Mouse (Mus musculus): ENCODE results near the gene Pacs1. TPM values are rescaled to one million over a fixed set of nuclear protein-coding genes. Genes with fewer than 3 reads are reported as not detected.
A peak's percentile ranks its signal among the peaks of the same experiment; 100 is the strongest.

The Pacs1 gene
- total RNA-seq (2021): 10 to 100 TPM; 60.3 to 62.2 TPM

DNA sequence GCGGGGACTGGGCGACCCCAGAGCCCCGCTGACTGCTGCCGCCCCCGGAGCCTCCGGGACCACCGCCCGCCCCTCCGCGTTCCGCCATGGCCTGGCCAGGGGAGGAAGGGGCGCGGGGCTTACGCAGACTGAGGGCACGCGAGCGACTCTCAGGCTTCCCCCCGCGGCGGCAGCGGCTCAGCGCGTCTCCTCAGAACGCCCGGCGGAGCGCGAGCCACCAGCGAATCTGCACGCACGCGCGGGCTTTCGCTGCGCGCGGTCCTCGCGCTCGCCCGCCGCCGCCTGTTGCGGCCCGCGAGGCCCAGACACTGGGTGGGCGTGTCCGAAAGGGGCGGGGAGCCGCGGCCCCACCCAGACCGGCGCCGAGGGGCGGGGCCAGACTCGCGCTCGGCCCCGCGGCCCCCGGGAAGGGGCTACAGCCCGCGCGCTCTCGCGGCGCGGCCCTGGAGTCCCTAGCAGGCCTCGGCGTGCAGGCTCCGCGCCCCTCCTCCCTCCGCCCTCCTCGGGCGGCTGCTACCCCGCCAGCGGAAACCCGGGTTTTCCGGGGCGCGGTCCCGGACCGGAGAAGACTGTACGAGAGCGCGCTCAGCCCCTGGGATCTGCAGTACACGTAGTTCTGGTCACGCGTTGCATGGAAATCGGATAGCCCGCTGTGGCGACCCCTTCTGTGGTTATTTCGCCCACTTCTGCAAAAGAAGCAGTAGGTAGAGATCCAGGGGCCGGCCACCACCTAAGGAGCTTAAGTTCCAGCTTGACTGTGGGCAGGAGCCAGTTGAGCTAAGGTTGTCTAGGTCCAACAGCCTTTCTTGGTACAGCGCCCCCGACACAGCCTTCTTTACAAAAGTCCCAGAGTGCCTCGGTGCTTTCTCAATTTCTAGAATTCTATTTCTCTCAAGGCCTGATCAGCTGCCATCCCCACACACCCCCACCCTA lies at the start of gene Pacs1:
TSS of gene Pacs1 (minus strand) at position 319 of the 933 bp plus-strand sequence.
- intact Hi-C loops (cut with DNase I): loop anchor here (1.0 to 5.0 kb wide), 2 partner anchors 22 to 76 kb away; partner anchors contain the start of gene Sf3b2
- peak; percentile 87 to 89 for DNase-seq (ENCODE audit: low spot score in 2 of 2)

DNA sequence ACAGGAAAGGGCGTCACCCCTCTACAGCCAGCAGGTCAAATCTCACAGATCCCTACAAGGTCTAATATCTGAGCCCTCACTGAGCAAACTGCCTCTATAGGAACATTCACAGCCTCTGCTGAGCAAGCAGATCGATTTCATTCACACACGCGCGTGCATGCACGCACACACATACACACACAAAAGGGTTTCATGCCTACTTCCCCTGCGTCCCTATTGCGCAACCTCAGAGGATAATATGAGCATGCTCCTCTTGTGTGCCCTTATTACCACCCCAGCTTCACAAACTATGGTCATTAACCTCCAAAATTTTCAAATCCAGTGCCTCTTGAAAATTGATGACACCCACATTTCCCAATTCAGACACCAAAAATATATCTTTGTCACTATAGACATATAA lies 40.3 kb upstream of the Pacs1 start:
- intact Hi-C loops (cut with DNase I): no loop called here
- DNase-seq (ENCODE audit: low spot score in 2 of 2): no peak

DNA sequence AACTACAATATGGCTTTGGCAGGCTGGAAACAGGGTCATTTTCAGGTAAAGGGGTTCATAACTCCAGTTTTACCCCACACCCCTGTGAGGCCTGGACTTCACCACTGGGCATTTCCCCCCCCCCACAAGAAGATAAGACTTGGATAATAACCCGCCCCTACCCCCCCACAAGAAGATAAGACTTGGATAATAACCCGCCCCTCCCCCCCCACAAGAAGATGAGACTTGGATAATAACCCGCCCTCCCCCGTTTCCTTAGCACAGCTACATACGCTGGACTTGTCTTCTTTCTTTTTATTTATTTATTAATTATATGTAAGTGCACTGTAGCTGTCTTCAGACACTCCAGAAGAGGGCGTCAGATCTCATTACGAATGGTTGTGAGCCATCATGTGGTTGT lies 36.1 kb upstream of the Pacs1 start:
- no peak for DNase-seq (ENCODE audit: low spot score in 2 of 2)

DNA sequence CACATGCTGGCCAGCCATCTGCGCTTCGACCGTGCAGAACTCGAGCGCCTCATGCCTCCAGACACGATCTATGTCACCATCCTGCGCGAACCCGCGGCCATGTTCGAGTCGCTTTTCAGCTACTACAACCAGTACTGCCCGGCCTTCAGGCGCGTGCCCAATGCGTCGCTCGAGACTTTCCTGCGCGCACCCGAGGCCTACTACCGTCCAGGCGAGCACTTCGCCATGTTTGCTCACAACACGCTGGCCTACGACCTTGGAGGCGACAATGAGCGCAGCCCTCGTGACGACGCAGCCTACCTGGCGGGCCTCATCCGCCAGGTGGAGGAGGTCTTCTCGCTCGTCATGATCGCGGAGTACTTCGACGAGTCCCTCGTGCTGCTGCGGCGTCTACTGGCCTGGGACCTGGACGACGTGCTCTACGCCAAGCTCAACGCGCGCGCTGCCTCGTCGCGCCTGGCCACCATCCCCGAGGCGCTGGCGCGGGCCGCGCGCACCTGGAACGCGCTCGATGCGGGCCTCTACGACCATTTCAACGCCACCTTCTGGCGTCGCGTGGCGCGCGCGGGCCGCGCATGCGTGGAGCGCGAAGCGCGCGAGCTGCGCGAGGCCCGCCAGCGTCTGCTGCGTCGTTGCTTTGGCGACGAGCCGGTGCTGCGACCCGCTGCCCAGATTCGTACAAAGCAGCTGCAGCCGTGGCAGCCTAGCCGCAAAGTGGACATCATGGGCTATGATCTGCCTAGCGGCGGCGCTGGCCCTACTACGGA lies 34.2 kb upstream of the Pacs1 start:
- peak in 1 of 2 experiments; percentile 16 for DNase-seq (ENCODE audit: low spot score in 2 of 2)
- intact Hi-C loops (cut with DNase I): no loop called here

More for the DNA sequence above, 36.1 kb upstream of the Pacs1 start:
- intact Hi-C loops (cut with DNase I): no loop called here

GRCm38 (mm10) chr19:5306279-5306678 lies 33.4 kb upstream of the Pacs1 start:
- no peak for DNase-seq (ENCODE audit: low spot score in 2 of 2)
- intact Hi-C loops (cut with DNase I): no loop called here

- DNase-seq (ENCODE audit: low spot score in 2 of 2): peak; percentile 27 to 33
- intact Hi-C loops (cut with DNase I): loop anchor here (5.0 kb wide), 1 partner anchor 45 kb away; the partner anchor contains the start of gene Cst6
These were observed 29.5 kb upstream of the Pacs1 start for GRCm38 (mm10) chr19:5302455-5302854.

GRCm38 (mm10) chr19:5300588-5300987 lies 27.7 kb upstream of the Pacs1 start:
- intact Hi-C loops (cut with DNase I): loop anchor here (5.0 kb wide), 1 partner anchor 47 kb away; the partner anchor contains the start of gene Cst6
- no peak for DNase-seq (ENCODE audit: low spot score in 2 of 2)

GRCm38 (mm10) chr19:5297903-5298800 lies 25.2 kb upstream of the Pacs1 start, which contains the start of gene Gal3st3:
Gal3st3 (plus strand) TSS chr19:5298331.
- intact Hi-C loops (cut with DNase I): loop anchor here (2.0 to 5.0 kb wide), 2 partner anchors 69 to 193 kb away; partner anchors contain the start of genes Banf1, Cfl1 and Eif1ad
- peak; percentile 62 to 69 for DNase-seq (ENCODE audit: low spot score in 2 of 2)

- intact Hi-C loops (cut with DNase I): loop anchor here (2.0 to 5.0 kb wide), 2 partner anchors 71 to 194 kb away; partner anchors contain the start of genes Banf1, Cfl1 and Eif1ad
- DNase-seq (ENCODE audit: low spot score in 2 of 2): peak; percentile 68 to 93
These were observed 23.7 kb upstream of the Pacs1 start for GRCm38 (mm10) chr19:5296630-5297029.

DNA sequence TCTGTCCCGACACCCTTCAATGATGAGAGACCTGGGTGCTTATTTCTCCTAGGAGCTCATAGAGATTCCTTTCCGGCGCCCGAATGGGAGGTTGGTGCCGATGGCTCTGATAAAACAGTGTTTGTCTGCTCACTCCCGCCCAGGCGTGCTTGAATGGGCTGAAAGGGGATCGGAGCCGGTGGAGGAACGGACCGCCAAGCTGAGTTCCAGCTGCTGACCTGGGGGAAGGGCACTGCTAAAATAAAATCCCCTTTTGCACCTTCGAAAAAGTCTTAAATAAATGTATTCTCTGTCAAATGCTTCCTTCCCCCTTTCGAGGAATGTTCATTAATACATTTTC lies 22.8 kb upstream of the Pacs1 start:
- no peak for DNase-seq (ENCODE audit: low spot score in 2 of 2)
- intact Hi-C loops (cut with DNase I): loop anchor here (1.0 to 5.0 kb wide), 3 partner anchors 22 to 195 kb away; partner anchors contain the start of genes Banf1, Cfl1, Eif1ad and Pacs1

- DNase-seq (ENCODE audit: low spot score in 2 of 2): peak; percentile 98 to 100
- intact Hi-C loops (cut with DNase I): loop anchor here (1.0 to 5.0 kb wide), 2 partner anchors 22 to 72 kb away; partner anchors contain the start of genes Banf1, Eif1ad and Pacs1
These were observed 22.2 kb upstream of the Pacs1 start, which contains the start of gene Sf3b2 for GRCm38 (mm10) chr19:5294972-5295735. Sf3b2 (minus strand) TSS chr19:5295455.

GRCm38 (mm10) chr19:5278381-5278780 lies 5.5 kb upstream of the Pacs1 start:
- intact Hi-C loops (cut with DNase I): no loop called here
- no peak for DNase-seq (ENCODE audit: low spot score in 2 of 2)

DNA sequence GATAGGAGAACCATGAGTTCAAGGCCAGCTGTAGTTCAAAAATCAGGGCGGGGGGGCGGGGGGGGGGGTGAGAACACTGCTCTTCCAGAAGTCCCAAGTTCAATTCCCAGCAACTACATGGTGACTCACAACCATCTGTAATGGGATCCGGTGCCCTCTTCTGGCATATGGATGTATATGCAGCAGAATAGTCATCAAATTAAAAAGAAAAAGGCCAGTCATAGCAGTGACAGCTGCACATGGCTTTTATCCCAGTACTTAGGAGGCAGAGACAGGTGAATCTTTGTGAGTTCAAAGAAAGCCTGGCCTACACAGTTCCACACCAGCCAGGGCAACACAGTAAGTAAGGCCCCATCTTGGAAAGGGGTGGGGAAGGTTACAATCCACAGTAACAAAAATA lies 4.2 kb upstream of the Pacs1 start:
- no peak for DNase-seq (ENCODE audit: low spot score in 2 of 2)
- intact Hi-C loops (cut with DNase I): no loop called here

DNA sequence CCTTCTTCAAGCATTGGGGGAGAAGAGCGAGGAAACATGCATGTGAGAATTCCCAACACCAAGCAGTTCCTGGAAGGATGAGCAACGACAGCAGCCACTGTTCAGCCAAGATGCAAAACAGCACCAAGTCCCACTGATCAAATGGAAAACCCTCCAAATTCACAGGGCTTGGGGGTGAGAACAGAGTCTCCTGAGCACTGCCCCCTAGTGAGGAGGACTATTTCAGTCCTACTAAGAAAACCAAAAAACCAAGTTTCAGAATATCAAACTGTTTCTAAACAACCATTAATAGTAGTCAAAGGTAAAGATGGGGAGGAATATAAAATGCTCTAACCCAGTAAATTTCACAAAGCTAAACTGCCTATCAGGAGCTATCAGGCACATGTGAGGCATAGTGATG lies 3.6 kb upstream of the Pacs1 start:
- intact Hi-C loops (cut with DNase I): no loop called here
- no peak for DNase-seq (ENCODE audit: low spot score in 2 of 2)

GRCm38 (mm10) chr19:5275736-5276135 lies 2.8 kb upstream of the Pacs1 start:
- no peak for DNase-seq (ENCODE audit: low spot score in 2 of 2)
- intact Hi-C loops (cut with DNase I): no loop called here

DNA sequence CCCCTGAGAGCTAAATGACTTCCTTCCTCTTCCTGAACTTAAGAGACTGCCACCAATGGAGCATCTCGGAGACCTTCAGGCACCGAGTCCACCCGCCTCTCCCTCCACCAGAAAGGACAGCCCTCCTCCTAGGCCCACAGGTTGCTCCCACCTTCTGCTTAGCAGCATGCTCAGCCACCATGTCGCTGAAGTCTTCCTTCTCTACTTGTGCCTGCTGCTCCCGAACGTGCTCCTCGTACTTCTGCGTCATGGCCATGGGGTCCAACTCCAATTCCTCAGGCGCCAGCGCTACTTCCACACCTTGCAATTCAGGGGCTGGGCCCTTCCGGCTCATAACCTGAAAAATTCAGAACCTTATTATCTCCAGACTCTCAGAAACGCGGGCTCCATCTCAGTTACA lies 1.7 kb upstream of the Pacs1 start:
- intact Hi-C loops (cut with DNase I): loop anchor here (5.0 kb wide), 1 partner anchor 77 kb away; no protein-coding TSS in a partner anchor
- no peak for DNase-seq (ENCODE audit: low spot score in 2 of 2)

DNA sequence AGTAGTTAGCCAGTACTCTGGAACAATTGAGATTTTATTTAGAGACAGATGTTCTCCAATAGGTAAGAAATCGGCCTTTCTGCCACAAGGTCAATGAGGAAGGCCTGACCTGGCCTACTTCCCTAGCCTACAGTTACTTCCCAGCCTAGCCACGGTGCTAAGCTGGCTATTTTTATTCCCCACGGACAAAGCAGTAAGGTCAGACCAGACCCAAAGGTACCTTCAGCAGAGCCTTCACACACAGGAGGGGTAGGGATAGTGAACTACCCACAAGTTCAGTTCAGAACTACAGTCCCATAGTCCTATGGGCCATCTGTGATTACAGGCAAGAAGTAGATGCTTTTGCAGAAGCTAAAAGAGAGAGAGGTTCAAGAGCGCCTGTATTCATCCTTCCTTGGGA lies 997 bp upstream of the Pacs1 start:
- DNase-seq (ENCODE audit: low spot score in 2 of 2): no peak
- intact Hi-C loops (cut with DNase I): loop anchor here (1.0 to 5.0 kb wide), 2 partner anchors 21 to 77 kb away; partner anchors contain the start of gene Sf3b2

GRCm38 (mm10) chr19:5272326-5272795 lies 558 bp downstream of the Pacs1 start:
- intact Hi-C loops (cut with DNase I): loop anchor here (5.0 kb wide), 1 partner anchor 75 kb away; no protein-coding TSS in a partner anchor

More at GRCm38 (mm10) chr19:5272326-5272795, 558 bp downstream of the Pacs1 start:
- peak; percentile 21 to 23 for DNase-seq (ENCODE audit: low spot score in 2 of 2)
